Mouse (Mus musculus): ENCODE data around the gene Il10rb.
"Not testable (repeated sequence)": the region's sequence is repeated elsewhere in the genome, so short reads cannot be mapped to it uniquely, and the experiment has no call there.

- not testable (repeated sequence) for TF ChIP-seq CTCF (IDR thresholded peaks at IDR 0.05; ENCODE audit: control insufficient read depth, insufficient read depth, insufficient read length); MYOG (IDR thresholded peaks at IDR 0.05; ENCODE audit: control insufficient read depth, extremely low read depth, insufficient read length); MYOD1 (IDR thresholded peaks at IDR 0.05; ENCODE audit: control insufficient read depth, insufficient read length, low read depth); USF1 (IDR thresholded peaks at IDR 0.05; ENCODE audit: low read depth); CEBPB (IDR thresholded peaks at IDR 0.05; ENCODE audit: low read depth); MAX (IDR thresholded peaks at IDR 0.05)
Observed at GRCm38 (mm10) chr16:91438599-91438998, 32.6 kb downstream of the Il10rb start.

All from C2C12 (cell line).